ENCODE assay signal across 12 mouse cellular contexts in genomic region chr10:37367796-37368195, GRCm38 (mm10).
"Had no signal": no experiment of that assay in that cellular context is flagged by ENCODE, and none has a peak within 500 bp of the region (broad histone marks: within the 10 kb centered on the region; RNA-seq: fewer than 3 reads in every experiment).

No protein-coding gene starts in this region.

- H3K4me3 ChIP-seq: liver, embryonic 13.5 days; midbrain, embryonic 12.5 days had no signal

- ATAC-seq: midbrain, embryonic 16.5 days had no signal

- H3K27me3 ChIP-seq: liver, embryonic 13.5 days; midbrain, embryonic 12.5 days had no signal

- H3K9me3 ChIP-seq: liver, embryonic 13.5 days; midbrain, embryonic 12.5 days had no signal

- H3K4me2 ChIP-seq: liver, embryonic 13.5 days; midbrain, embryonic 12.5 days had no signal

- H3K36me3 ChIP-seq: liver, embryonic 13.5 days; midbrain, embryonic 12.5 days had no signal

- DNase-seq: kidney, adult 18-20 months; kidney, adult 9 months; kidney, postnatal 14 days; kidney, postnatal 4 days; liver, embryonic 13.5 days; lung, adult 2 months; thymus, adult 2 months; thymus, postnatal 14 days; thymus, postnatal 4 days had no signal

- H3K9ac ChIP-seq: liver, embryonic 13.5 days; midbrain, embryonic 12.5 days had no signal

- H3K27ac ChIP-seq: liver, embryonic 13.5 days; midbrain, embryonic 12.5 days; stomach, postnatal 0 days had no signal

- H3K4me1 ChIP-seq: liver, embryonic 13.5 days had no signal
